Mouse (Mus musculus) midbrain, postnatal 0 days (tissue): ENCODE measurements at regions not wholly inside any gene's neighbourhood (a gene's known extent, or its start where the extent isn't known, plus 50 kb on each side); places are given as distances from the start of the nearest gene placed in this dataset.
A peak's percentile ranks its signal among the peaks of the same experiment; 100 is the strongest.

Source experiments
- ATAC-seq: fragments of 200-750 bp; cut with Nextera tagmentation; 2 replicates; pipeline ENCODE4 v1.8.0; 2017; ENCODE audit warnings: moderate number of reproducible peaks, mild to moderate bottlenecking, moderate TSS enrichment, moderate library complexity; ENCODE audit not compliant: low FRiP score
- DNase-seq: peaks from one replicate; pipeline ENCODE4 v3.0.0-alpha.2; 2015; ENCODE audit warnings: low spot score
- H3K27ac ChIP-seq: fragments of 300-500 bp; sonication (generic); 2 replicates; pipeline ENCODE4 v1.5.1; 2014; ENCODE audit warnings: low read depth, mild to moderate bottlenecking, low read length, mixed read lengths
- H3K27me3 ChIP-seq: fragments of 300-500 bp; sonication (generic); 2 replicates; pipeline ENCODE4 v1.6.1; 2014; ENCODE audit warnings: low read length, control low read depth, mixed read lengths; ENCODE audit not compliant: insufficient read depth
- H3K36me3 ChIP-seq: fragments of 300-500 bp; sonication (generic); 2 replicates; pipeline ENCODE4 v1.6.1; 2014; ENCODE audit warnings: low read length, control low read depth, mixed read lengths; ENCODE audit not compliant: insufficient read depth
- H3K4me1 ChIP-seq: fragments of 300-500 bp; sonication (generic); 2 replicates; pipeline ENCODE4 v1.6.1; 2014; ENCODE audit warnings: mild to moderate bottlenecking, control low read depth, antibody characterized with exemption, low read length, mixed read lengths; ENCODE audit not compliant: insufficient read depth
- H3K4me2 ChIP-seq: fragments of 300-500 bp; sonication (generic); 2 replicates; pipeline ENCODE4 v1.6.1; 2014; ENCODE audit warnings: low read depth, mild to moderate bottlenecking, low read length, mixed read lengths; ENCODE audit not compliant: poor library complexity, severe bottlenecking
- H3K4me3 ChIP-seq: fragments of 300-500 bp; sonication (generic); 2 replicates; pipeline ENCODE4 v1.5.1; 2014; ENCODE audit warnings: low read depth, mild to moderate bottlenecking, low read length, moderate library complexity
- H3K9ac ChIP-seq: fragments of 300-500 bp; sonication (generic); replicated peaks from 2 replicates; pipeline ENCODE4 v1.6.1; 2014; ENCODE audit warnings: mild to moderate bottlenecking, low read length, moderate library complexity, mixed read lengths; ENCODE audit not compliant: poor library complexity, severe bottlenecking
- H3K9me3 ChIP-seq: fragments of 300-500 bp; sonication (generic); 2 replicates; pipeline ENCODE4 v1.6.1; 2016; ENCODE audit warnings: low read length, control low read depth
- CTCF ChIP-seq: IDR thresholded peaks from 2 replicates; pipeline ENCODE4 v1.5.1; 2016; ENCODE audit warnings: antibody characterized with exemption, mild to moderate bottlenecking
- WGBS: fragments of 180-500 bp; shearing (Covaris S2); extraction: QIAGEN DNeasy Blood & Tissue Kit; methylation state at CpG from one replicate; pipeline ENCODE4 v1.1.7; 2014; 5-methylcytosine and 5-hydroxymethylcytosine counted together

DNA sequence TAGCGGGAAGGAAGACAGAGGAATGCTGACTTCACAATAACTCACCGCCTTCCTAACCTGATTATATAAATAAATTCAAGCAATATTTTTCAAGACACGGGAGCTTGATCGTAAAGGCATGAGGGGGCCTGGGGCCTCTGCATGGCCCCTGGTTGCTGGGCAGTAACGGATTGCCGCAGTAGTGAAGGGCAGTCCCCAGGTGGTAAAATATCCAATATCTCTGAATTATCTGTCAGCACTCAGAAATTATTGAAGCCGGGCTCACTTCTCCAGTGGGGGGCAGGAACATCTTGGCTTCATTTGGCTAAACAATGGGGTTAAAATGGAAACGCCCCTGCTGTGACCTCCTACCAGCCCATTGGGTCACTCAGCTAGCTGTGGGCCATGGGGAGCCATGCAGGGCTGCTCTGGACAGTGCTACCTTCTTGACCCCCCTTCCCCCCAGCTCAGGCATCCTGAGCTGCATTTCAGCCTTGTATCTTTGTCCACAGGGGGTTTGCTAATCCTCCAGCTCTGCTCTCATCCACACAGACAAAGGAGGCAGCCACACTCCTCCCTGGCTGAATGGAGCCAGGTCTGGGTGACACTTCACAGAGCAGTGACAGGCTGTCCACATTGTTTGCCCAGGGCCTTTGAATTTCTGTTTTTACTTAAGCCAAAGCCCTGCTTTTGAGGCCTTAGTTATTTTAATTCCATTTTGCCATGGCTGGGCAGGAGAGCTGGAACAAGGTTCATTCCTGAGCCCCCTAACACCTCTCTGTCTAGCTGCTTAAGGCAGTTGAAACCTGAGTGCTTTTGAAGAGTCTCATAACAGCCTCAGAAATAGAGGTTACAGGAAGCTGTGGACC lies 267.2 kb upstream of the N4bp1 start:
- no peak for TF ChIP-seq CTCF
- Histone ChIP-seq H3K9me3 (no peaks in the 10 kb centered on the region), H3K27me3 (no peaks in the 10 kb centered on the region), H3K4me1 (peaks cover 5% of the 10 kb centered on the region; the same call in 1 of the 2 replicates), H3K27ac (no peak overlapping the region), H3K4me2 (no peak overlapping the region), H3K9ac (no peak overlapping the region), H3K4me3 (no peak overlapping the region), H3K36me3 (no peaks in the 10 kb centered on the region)
- ATAC-seq (peak; percentile 62; the same call in 1 of the 2 replicates), DNase-seq (peak; percentile 49)
- 15% methylated on average over 8 of the region's 8 CpGs for WGBS

DNA sequence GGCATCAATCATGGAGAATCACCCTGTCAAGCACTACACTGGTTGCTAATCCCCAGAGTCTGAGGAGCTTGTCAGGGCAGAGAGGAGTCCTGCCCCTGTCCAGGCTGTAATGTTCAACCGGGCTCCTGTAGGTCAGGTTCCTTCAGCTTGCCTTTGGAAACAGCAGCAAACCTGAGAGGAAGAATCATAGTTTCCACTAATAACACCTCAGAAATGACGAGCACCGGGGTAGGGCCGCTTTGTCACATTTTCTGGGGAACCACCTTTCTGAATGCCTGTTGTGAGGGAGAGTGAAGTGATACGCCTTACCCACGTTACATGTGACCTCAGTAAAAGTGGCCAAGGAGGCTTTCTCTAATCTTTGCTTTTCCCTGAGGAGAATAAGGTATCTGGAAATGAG lies 263.8 kb upstream of the N4bp1 start:
- TF ChIP-seq CTCF, result no peak
- ATAC-seq, result no peak
- Histone ChIP-seq H3K4me3 (no peak overlapping the region), H3K27me3 (no peaks in the 10 kb centered on the region; the same call in 1 of the 2 replicates), H3K4me2 (no peak overlapping the region), H3K9me3 (no peaks in the 10 kb centered on the region), H3K36me3 (no peaks in the 10 kb centered on the region), H3K27ac (no peak overlapping the region), H3K4me1 (peaks cover 5% of the 10 kb centered on the region; the same call in 1 of the 2 replicates), H3K9ac (no peak overlapping the region)
- DNase-seq, result no peak
- 87% methylated on average over 6 of the region's 6 CpGs for WGBS

DNA sequence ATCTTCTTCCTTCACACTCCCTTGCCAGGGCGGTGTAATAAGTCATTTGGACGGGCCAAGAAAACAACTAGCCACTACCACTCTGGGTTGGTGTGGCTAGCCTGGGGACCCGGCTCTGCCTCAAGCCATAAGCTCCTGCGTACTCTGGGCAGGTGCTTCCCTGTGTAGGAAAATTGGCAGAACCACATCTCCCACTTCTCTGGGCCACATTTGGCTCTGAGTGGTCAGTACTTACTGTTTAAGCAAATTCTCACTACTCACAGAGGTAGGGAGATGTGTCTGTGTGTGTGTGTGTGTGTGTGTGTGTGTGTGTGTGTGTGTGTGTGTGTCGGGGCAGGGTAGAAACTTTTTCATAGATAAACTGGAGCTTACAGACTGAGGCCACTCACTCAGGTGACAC lies 262.6 kb upstream of the N4bp1 start:
- Histone ChIP-seq H3K27me3 (no peaks in the 10 kb centered on the region; the same call in 1 of the 2 replicates), H3K4me3 (no peak overlapping the region), H3K27ac (no peak overlapping the region), H3K9me3 (no peaks in the 10 kb centered on the region), H3K4me1 (peaks cover 5% of the 10 kb centered on the region; the same call in 1 of the 2 replicates), H3K36me3 (no peaks in the 10 kb centered on the region), H3K9ac (no peak overlapping the region), H3K4me2 (no peak overlapping the region)
- no peak for ATAC-seq
- 84% methylated on average over 5 of the region's 5 CpGs for WGBS
- TF ChIP-seq CTCF, result no peak
- DNase-seq, result no peak

DNA sequence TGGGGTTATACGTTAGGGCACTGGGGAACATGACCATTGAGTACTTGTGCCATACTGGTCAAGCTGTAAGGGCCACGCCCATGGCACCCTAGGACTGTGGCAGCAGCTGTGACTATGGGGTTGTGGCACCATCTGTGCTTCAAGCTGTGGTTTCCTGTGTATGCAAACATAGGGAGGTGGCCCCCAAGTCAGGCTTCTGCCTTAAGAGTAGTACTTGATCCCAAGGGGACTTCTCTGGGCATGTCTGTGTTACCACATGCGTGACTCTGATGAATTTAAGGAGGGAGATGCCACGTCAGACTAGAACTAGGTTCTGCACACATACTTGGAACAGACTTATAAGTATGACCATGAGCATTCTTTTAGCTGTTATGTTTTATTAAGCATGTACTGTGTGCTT lies 252.4 kb upstream of the N4bp1 start:
- no peak overlapping the region for H3K27ac ChIP-seq
- no peak for ATAC-seq
- H3K27me3 ChIP-seq, result no peaks in the 10 kb centered on the region
- no peak for DNase-seq
- no peak overlapping the region for H3K4me2 ChIP-seq
- H3K9me3 ChIP-seq, result no peaks in the 10 kb centered on the region
- H3K4me1 ChIP-seq, result no peaks in the 10 kb centered on the region
- no peaks in the 10 kb centered on the region for H3K36me3 ChIP-seq
- H3K4me3 ChIP-seq, result no peak overlapping the region
- TF ChIP-seq CTCF, result no peak
- H3K9ac ChIP-seq, result no peak overlapping the region
- WGBS, result 93% methylated on average over 4 of the region's 4 CpGs

DNA sequence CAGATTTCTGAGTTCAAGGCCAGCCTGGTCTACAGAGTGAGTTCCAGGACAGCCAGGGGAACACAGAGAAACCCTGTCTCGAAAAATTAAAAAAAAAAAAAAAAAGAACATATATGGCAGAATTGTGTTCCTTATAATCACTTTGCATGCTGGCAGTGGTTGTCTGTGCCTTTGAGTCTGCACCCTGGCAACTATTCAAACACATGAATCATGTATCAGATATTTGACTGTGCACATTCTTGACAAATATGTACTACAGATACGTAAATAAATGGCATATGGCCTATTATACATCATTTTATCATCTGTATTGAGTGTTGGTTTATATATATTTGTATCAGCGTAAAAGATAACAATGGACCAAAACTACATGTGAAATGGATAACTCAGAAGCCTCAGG lies 246.7 kb upstream of the N4bp1 start:
- Histone ChIP-seq H3K36me3 (no peaks in the 10 kb centered on the region), H3K9ac (no peak overlapping the region), H3K4me1 (no peaks in the 10 kb centered on the region), H3K4me3 (no peak overlapping the region), H3K4me2 (no peak overlapping the region), H3K9me3 (no peaks in the 10 kb centered on the region), H3K27ac (no peak overlapping the region), H3K27me3 (no peaks in the 10 kb centered on the region)
- 87% methylated on average over 3 of the region's 3 CpGs for whole genome bisulfite sequencing
- no peak for TF ChIP-seq CTCF
- DNase-seq (no peak), ATAC-seq (no peak)

- ATAC-seq (no peak), DNase-seq (no peak)
- no peaks in the 10 kb centered on the region for H3K27me3 ChIP-seq
- H3K9ac ChIP-seq, result no peak overlapping the region
- WGBS, result 57% methylated on average over 3 of the region's 3 CpGs
- H3K4me2 ChIP-seq, result no peak overlapping the region
- H3K27ac ChIP-seq, result no peak overlapping the region
- no peak overlapping the region for H3K4me3 ChIP-seq
- no peaks in the 10 kb centered on the region for H3K9me3 ChIP-seq
- H3K36me3 ChIP-seq, result no peaks in the 10 kb centered on the region
- TF ChIP-seq CTCF, result no peak
- H3K4me1 ChIP-seq, result no peaks in the 10 kb centered on the region
These were observed 245.6 kb upstream of the N4bp1 start for GRCm38 (mm10) chr8:87130691-87131090.
